Mouse (Mus musculus) liver, embryonic 15.5 days (tissue): ENCODE data around the gene Ppp1r12b. TPM values are rescaled to one million over a fixed set of nuclear protein-coding genes. Genes with fewer than 3 reads are reported as not detected.

Experiments
- ATAC-seq: fragments of 200-750 bp; cut with Nextera tagmentation; 2 replicates; pipeline ENCODE4 v1.8.0; 2017; ENCODE audit warnings: moderate number of reproducible peaks, mild to moderate bottlenecking, moderate library complexity; ENCODE audit not compliant: insufficient read depth
- H3K27ac ChIP-seq: fragments of 300-500 bp; sonication (generic); replicated peaks from 2 replicates; pipeline ENCODE4 v1.5.1; 2015; ENCODE audit warnings: mild to moderate bottlenecking, inconsistent platforms
- H3K27me3 ChIP-seq: fragments of 300-500 bp; sonication (generic); 2 replicates; pipeline ENCODE4 v1.6.1; 2015; ENCODE audit warnings: mild to moderate bottlenecking, inconsistent platforms
- H3K36me3 ChIP-seq: fragments of 300-500 bp; sonication (generic); replicated peaks from 2 replicates; pipeline ENCODE4 v1.6.1; 2015; ENCODE audit warnings: moderate library complexity, mild to moderate bottlenecking, inconsistent platforms
- H3K4me1 ChIP-seq: fragments of 300-500 bp; sonication (generic); replicated peaks from 2 replicates; pipeline ENCODE4 v1.6.1; 2015; ENCODE audit warnings: inconsistent platforms
- H3K4me2 ChIP-seq: fragments of 300-500 bp; sonication (generic); 2 replicates; pipeline ENCODE4 v1.6.1; 2015; ENCODE audit warnings: moderate library complexity, mild to moderate bottlenecking, inconsistent platforms
- H3K4me3 ChIP-seq: fragments of 300-500 bp; sonication (generic); replicated peaks from 2 replicates; pipeline ENCODE4 v1.5.1; 2015; ENCODE audit warnings: mild to moderate bottlenecking, inconsistent platforms
- H3K9ac ChIP-seq: fragments of 300-500 bp; sonication (generic); 2 replicates; pipeline ENCODE4 v1.6.1; 2015; ENCODE audit warnings: moderate library complexity, mild to moderate bottlenecking, inconsistent platforms
- H3K9me3 ChIP-seq: fragments of 300-500 bp; sonication (generic); replicated peaks from 2 replicates; pipeline ENCODE4 v1.6.1; 2016; ENCODE audit warnings: inconsistent platforms
- whole genome bisulfite sequencing: fragments of 180-500 bp; shearing (Covaris S2); methylation state at CpG from one replicate; pipeline ENCODE4 v1.1.7; 2015; ENCODE audit warnings: mixed read lengths; ENCODE audit not compliant: insufficient replicate concordance; 5-methylcytosine and 5-hydroxymethylcytosine counted together
- polyA plus RNA-seq: library from polyadenylated mRNA; unstranded; fragments of >200 nt; fragmentation: Nextera tagmentation; extraction: Ambion mirVana; gene quantifications from 2 replicates; pipeline ENCODE4 v1.2.1, GENCODE M21; 2015

The Ppp1r12b gene
- 2.3 and 2.5 TPM in 2 replicates for polyA plus RNA-seq

DNA sequence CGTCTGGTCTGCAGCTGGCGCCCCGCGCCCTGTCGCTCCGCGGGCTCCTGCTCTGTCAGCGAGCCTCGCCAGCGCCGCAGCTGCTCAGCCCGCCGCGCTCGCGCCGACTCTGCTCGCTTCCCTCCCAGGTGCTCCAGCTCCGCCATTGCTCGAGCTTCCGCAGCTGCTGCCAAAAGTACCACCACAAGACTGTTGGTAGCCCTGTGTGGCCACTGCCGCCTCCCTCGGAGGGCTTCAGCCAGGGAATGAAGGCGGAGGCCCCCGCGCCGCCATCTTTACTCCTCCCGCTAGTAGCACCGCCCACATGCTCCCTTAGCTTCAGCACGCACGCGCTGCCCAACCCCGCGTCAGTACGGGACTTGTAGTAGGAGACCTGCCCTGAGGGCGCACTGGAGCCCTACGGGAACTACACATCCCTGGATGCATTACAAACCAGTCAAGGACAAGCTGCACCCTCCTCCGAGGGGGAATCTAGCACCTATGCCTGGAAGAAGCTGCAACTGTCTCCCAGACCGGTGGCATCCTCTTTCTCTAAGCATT lies at the start of gene Ppp1r12b:
Gene Ppp1r12b (minus strand): TSS at position 306 of the 540 bp plus-strand sequence.
- Histone ChIP-seq H3K27me3 (no peaks in the 10 kb centered on the region), H3K27ac (peak within 1 kb of the TSS; percentile 82), H3K4me2 (peak within 1 kb of the TSS; percentile 77), H3K9ac (peak within 1 kb of the TSS; percentile 90), H3K4me1 (peaks cover 18% of the 10 kb centered on the region), H3K9me3 (no peaks in the 10 kb centered on the region), H3K4me3 (peak within 1 kb of the TSS; percentile 94), H3K36me3 (no peaks in the 10 kb centered on the region)
- peak; percentile 99 for ATAC-seq
- WGBS, result 0% methylated on average over 39 of the region's 39 CpGs

DNA sequence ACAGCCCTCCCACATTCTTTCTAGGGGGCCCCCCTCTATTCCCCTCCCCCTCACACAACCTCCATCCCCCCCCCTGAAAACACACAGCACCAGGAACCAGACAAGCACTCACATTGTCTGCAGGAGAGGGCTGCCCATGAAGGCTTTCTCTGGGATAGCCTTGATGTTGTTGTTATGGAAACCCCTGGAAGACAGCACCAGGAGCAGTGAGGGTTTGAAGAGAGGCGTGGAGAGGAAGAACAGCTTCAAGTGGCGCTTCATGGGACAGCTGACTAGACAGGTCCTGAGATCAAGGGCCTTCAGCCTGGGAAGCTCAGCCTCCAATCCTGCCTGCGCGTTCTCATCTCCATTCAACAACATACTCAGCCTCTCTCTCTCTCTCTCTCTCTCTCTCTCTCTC lies 47.6 kb upstream of the Ppp1r12b start:
- H3K27me3 ChIP-seq, result no peaks in the 10 kb centered on the region
- 60% methylated on average over 4 of the region's 4 CpGs for WGBS
- ATAC-seq, result no peak
- no peak overlapping the region for H3K4me2 ChIP-seq
- H3K27ac ChIP-seq, result no peak overlapping the region
- no peak overlapping the region for H3K4me3 ChIP-seq
- H3K9me3 ChIP-seq, result no peaks in the 10 kb centered on the region
- no peaks in the 10 kb centered on the region for H3K36me3 ChIP-seq
- H3K4me1 ChIP-seq, result no peaks in the 10 kb centered on the region
- no peak overlapping the region for H3K9ac ChIP-seq

DNA sequence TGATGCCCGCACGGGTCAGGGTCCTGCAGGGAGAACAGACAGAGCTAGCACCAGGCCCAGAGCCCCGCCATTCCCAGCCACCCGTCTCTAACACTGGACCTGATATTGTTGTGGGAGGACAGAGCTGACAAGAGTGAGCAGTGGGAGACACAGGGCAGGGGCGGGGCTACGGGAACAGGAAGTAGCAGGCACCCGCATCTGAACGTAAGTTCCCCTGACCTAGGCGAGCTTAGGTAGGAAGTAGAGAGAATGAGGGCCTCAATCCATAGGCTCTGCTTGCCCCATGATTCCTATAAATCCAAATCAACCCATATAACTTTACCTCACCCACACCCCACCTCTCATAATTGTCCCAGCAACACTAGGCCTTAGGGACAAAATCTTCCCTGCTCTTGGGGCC lies 44.8 kb upstream of the Ppp1r12b start:
- Histone ChIP-seq H3K27ac (no peak overlapping the region), H3K9ac (no peak overlapping the region), H3K27me3 (peaks cover 4% of the 10 kb centered on the region; the same call in 1 of the 2 replicates), H3K4me1 (no peaks in the 10 kb centered on the region), H3K9me3 (no peaks in the 10 kb centered on the region), H3K36me3 (no peaks in the 10 kb centered on the region), H3K4me2 (no peak overlapping the region), H3K4me3 (no peak overlapping the region)
- no peak for ATAC-seq
- WGBS, result 39% methylated on average over 9 of the region's 9 CpGs

- H3K4me2 ChIP-seq, result no peak overlapping the region
- H3K36me3 ChIP-seq, result no peaks in the 10 kb centered on the region
- WGBS, result 69% methylated on average over 8 of the region's 8 CpGs
- no peak overlapping the region for H3K27ac ChIP-seq
- no peaks in the 10 kb centered on the region for H3K4me1 ChIP-seq
- no peak for ATAC-seq
- peaks cover 12% of the 10 kb centered on the region; the same call in 1 of the 2 replicates for H3K27me3 ChIP-seq
- H3K9me3 ChIP-seq, result no peaks in the 10 kb centered on the region
- H3K4me3 ChIP-seq, result no peak overlapping the region
- no peak overlapping the region for H3K9ac ChIP-seq
These were observed 42.5 kb upstream of the Ppp1r12b start for GRCm38 (mm10) chr1:134998231-134998630.

DNA sequence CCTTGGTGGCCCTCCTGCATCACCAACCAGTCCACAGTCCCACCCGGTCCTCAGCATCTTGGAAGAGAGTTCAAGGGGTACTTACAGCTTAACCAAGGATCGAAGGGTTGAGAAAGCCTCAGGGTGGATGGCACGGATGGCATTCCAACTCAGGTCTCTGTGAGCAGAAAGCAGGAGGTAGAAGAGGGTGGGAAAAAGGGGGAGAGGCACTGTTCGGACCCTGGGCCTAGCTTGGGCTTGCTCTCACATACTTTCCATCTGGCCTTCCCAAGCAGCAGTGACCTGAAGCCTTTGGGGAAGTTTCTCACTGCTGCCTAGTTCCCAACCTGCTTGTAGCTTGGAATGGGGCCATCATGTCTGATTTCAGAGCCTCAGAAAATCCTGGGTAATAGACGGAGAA lies 41.8 kb upstream of the Ppp1r12b start:
- ATAC-seq, result no peak
- peaks cover 12% of the 10 kb centered on the region; the same call in 1 of the 2 replicates for H3K27me3 ChIP-seq
- no peaks in the 10 kb centered on the region for H3K36me3 ChIP-seq
- no peak overlapping the region for H3K4me3 ChIP-seq
- H3K4me2 ChIP-seq, result no peak overlapping the region
- H3K4me1 ChIP-seq, result no peaks in the 10 kb centered on the region
- H3K9me3 ChIP-seq, result no peaks in the 10 kb centered on the region
- H3K9ac ChIP-seq, result no peak overlapping the region
- H3K27ac ChIP-seq, result no peak overlapping the region
- WGBS, result 48% methylated on average over 5 of the region's 5 CpGs

DNA sequence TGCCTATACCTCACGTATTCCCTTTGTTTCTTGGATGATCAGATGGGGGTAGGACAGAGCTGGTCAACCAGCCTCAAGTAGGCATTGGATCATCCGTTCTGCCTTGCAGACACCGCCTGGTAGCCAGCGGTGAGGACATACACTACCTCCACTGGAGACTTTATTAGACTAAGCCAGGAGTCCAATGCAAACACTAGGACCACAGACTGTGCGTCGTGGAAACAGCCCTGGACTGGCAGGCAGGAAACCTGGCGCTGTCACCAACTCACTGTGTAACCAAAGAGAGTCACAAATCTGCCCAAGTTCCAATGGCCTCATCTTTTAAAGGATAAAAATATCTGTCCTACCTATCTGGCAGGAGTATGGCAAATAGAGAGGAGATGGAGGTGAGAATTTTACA lies 40.7 kb upstream of the Ppp1r12b start:
- H3K9me3 ChIP-seq, result no peaks in the 10 kb centered on the region
- 68% methylated on average over 7 of the region's 7 CpGs for WGBS
- H3K27ac ChIP-seq, result no peak overlapping the region
- H3K9ac ChIP-seq, result no peak overlapping the region
- H3K4me1 ChIP-seq, result no peaks in the 10 kb centered on the region
- no peaks in the 10 kb centered on the region for H3K36me3 ChIP-seq
- no peak overlapping the region for H3K4me2 ChIP-seq
- ATAC-seq, result no peak
- peaks cover 12% of the 10 kb centered on the region; the same call in 1 of the 2 replicates for H3K27me3 ChIP-seq
- H3K4me3 ChIP-seq, result no peak overlapping the region

DNA sequence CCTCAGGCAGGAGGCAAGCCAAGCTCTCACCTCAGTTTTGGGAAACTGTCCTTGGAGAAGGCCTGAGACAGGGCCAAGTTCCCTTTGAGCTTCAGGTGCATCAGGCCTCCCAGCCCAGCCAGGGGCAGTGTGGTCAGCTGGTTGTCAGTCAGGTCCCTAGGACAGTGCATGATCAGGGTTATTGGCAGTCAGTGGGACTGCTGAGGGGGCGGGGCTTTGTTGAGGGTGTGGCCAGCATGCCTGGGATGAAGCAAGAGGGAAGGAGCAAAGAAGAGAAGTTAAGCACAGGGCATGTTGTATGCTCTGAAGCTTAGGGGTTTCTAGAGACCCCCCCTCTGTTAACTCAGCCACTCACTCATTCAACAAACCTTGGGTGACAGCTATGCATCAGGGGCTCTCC lies 40.2 kb upstream of the Ppp1r12b start:
- Histone ChIP-seq H3K27ac (no peak overlapping the region), H3K9ac (no peak overlapping the region), H3K9me3 (no peaks in the 10 kb centered on the region), H3K27me3 (peaks cover 12% of the 10 kb centered on the region; the same call in 1 of the 2 replicates), H3K4me1 (no peaks in the 10 kb centered on the region), H3K36me3 (no peaks in the 10 kb centered on the region), H3K4me3 (no peak overlapping the region), H3K4me2 (no peak overlapping the region)
- 0% methylated on average over 1 of the region's 1 CpGs for WGBS
- no peak for ATAC-seq

GRCm38 (mm10) chr1:134995437-134995836 lies 39.7 kb upstream of the Ppp1r12b start:
- Histone ChIP-seq H3K4me2 (no peak overlapping the region), H3K9me3 (no peaks in the 10 kb centered on the region), H3K27me3 (peaks cover 16% of the 10 kb centered on the region), H3K36me3 (no peaks in the 10 kb centered on the region), H3K4me3 (no peak overlapping the region), H3K4me1 (no peaks in the 10 kb centered on the region), H3K27ac (no peak overlapping the region), H3K9ac (no peak overlapping the region)
- 66% methylated on average over 4 of the region's 4 CpGs for WGBS
- no peak for ATAC-seq

DNA sequence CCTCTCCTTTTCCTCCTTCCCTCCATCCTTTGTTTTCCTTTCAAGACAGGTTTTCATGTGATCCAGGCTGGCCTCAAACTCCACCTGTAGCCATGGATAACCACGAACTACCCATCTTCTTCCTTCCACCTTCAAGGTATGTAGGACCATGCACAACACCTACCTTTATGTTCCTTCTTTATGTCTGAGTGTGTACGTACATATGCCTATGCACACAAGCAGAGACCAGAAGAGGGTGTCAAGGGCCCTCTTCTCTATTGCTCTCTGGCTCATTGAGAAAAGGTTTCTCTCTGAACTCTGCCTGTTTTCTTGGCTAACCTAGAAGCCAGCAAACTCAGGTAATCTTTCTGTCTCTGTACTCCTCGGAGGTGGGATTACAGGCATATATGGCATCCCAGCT lies 39.0 kb upstream of the Ppp1r12b start:
- whole genome bisulfite sequencing, result 55% methylated on average over 3 of the region's 3 CpGs
- H3K27me3 ChIP-seq, result peaks cover 23% of the 10 kb centered on the region
- H3K4me1 ChIP-seq, result no peaks in the 10 kb centered on the region
- no peak overlapping the region for H3K4me3 ChIP-seq
- ATAC-seq, result no peak
- no peaks in the 10 kb centered on the region for H3K36me3 ChIP-seq
- H3K4me2 ChIP-seq, result no peak overlapping the region
- H3K9ac ChIP-seq, result no peak overlapping the region
- no peak overlapping the region for H3K27ac ChIP-seq
- no peaks in the 10 kb centered on the region for H3K9me3 ChIP-seq

DNA sequence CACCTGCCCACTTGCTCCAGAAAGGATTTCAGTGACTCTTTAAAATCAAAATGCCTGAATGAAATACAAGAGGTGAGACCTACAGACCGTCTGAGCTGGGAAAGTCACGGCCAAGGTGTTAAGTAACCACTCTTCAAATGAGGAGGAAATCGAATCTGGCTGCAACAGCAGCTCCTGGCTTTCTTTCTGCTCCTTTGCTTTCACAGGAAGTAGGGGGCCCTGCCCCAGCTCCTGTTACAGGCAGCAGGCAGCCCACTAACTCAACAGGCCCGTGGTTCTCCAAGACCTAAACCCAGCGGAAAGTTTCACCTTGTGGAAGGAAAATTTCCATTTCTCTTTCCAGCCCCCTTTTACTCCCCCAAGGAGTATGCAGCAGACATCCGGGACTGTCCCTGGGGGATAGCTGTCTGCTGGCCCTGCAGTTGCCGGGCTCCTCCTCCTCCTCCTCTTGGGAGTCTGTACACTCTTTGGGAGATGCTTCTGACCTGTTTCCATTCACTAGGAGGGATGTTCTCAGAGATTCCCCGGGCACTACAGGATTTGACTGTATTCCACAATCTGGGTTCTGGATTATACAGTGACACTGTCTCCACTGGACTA lies 36.4 kb upstream of the Ppp1r12b start:
- 23% methylated on average over 8 of the region's 8 CpGs for WGBS
- H3K4me2 ChIP-seq, result no peak overlapping the region
- no peak for ATAC-seq

GRCm38 (mm10) chr1:134989372-134989771 lies 33.6 kb upstream of the Ppp1r12b start:
- Histone ChIP-seq H3K9me3 (no peaks in the 10 kb centered on the region), H3K27ac (no peak overlapping the region), H3K27me3 (peaks cover 51% of the 10 kb centered on the region), H3K4me3 (no peak overlapping the region), H3K4me2 (no peak overlapping the region), H3K36me3 (no peaks in the 10 kb centered on the region), H3K4me1 (peaks cover 10% of the 10 kb centered on the region), H3K9ac (no peak overlapping the region)
- WGBS, result 5% methylated on average over 7 of the region's 7 CpGs
- ATAC-seq, result no peak

More for the DNA sequence above, 36.4 kb upstream of the Ppp1r12b start:
- Histone ChIP-seq H3K27ac (no peak overlapping the region), H3K36me3 (no peaks in the 10 kb centered on the region), H3K4me1 (peaks cover 10% of the 10 kb centered on the region), H3K27me3 (peaks cover 47% of the 10 kb centered on the region), H3K4me3 (no peak overlapping the region), H3K9me3 (no peaks in the 10 kb centered on the region), H3K9ac (no peak overlapping the region)

DNA sequence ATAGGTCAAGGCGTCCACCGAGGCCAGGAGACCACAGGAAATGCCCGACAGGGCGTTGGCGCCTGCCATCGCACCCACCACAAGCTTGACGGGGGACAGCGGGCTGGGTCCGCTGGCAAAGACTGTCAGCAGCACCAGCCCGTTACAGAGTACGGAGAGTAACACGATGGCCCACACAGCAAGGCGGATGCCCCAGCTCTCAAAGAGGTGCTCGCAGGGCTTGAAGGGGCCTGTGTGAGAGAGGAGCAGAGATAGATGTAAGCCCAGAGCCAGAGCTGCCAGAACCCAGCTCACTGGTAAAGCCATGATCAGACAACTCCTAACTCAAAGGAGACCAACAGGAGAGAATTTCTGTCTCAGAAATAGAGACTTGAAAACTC lies 32.2 kb upstream of the Ppp1r12b start:
- Histone ChIP-seq H3K9me3 (no peaks in the 10 kb centered on the region), H3K9ac (no peak overlapping the region), H3K4me1 (peaks cover 10% of the 10 kb centered on the region), H3K27me3 (peaks cover 48% of the 10 kb centered on the region), H3K4me3 (peak overlapping the region; percentile 37), H3K36me3 (no peaks in the 10 kb centered on the region), H3K27ac (no peak overlapping the region), H3K4me2 (peak overlapping the region; percentile 65)
- 11% methylated on average over 14 of the region's 14 CpGs for WGBS
- no peak for ATAC-seq
